Mouse (Mus musculus) kidney, embryonic 14.5 days (tissue): ENCODE results near the gene Lmln. TPM values are rescaled to one million over a fixed set of nuclear protein-coding genes. Genes with fewer than 3 reads are reported as not detected.
"Not testable (repeated sequence)": the region's sequence is repeated elsewhere in the genome, so short reads cannot be mapped to it uniquely, and the experiment has no call there.

Source experiments
- ATAC-seq: fragments of 200-750 bp; cut with Nextera tagmentation; 2 replicates; pipeline ENCODE4 v1.8.0; 2017; ENCODE audit warnings: moderate number of reproducible peaks, mild to moderate bottlenecking, moderate TSS enrichment, moderate library complexity; ENCODE audit not compliant: low FRiP score, low TSS enrichment
- H3K27ac ChIP-seq: fragments of 300-500 bp; sonication (generic); 2 replicates; pipeline ENCODE4 v1.5.1; 2014; ENCODE audit warnings: low read depth, mild to moderate bottlenecking, low read length, moderate library complexity, mixed read lengths
- H3K27me3 ChIP-seq: fragments of 300-500 bp; sonication (generic); 2 replicates; pipeline ENCODE4 v1.6.1; 2014; ENCODE audit warnings: mild to moderate bottlenecking, low read length; ENCODE audit not compliant: control insufficient read depth, insufficient read depth
- H3K36me3 ChIP-seq: fragments of 300-500 bp; sonication (generic); 2 replicates; pipeline ENCODE4 v1.6.1; 2014; ENCODE audit warnings: low read length, mixed read lengths; ENCODE audit not compliant: control insufficient read depth, insufficient read depth
- H3K4me1 ChIP-seq: fragments of 300-500 bp; sonication (generic); 2 replicates; pipeline ENCODE4 v1.6.1; 2014; ENCODE audit warnings: low read length, mixed read lengths; ENCODE audit not compliant: control insufficient read depth, insufficient read depth
- H3K4me2 ChIP-seq: fragments of 300-500 bp; sonication (generic); replicated peaks from 2 replicates; pipeline ENCODE4 v1.6.1; 2014; ENCODE audit warnings: low read depth, mild to moderate bottlenecking, low read length
- H3K4me3 ChIP-seq: fragments of 300-500 bp; sonication (generic); 2 replicates; pipeline ENCODE4 v1.5.1; 2014; ENCODE audit warnings: mild to moderate bottlenecking, low read length
- H3K9ac ChIP-seq: fragments of 300-500 bp; sonication (generic); 2 replicates; pipeline ENCODE4 v1.6.1; 2014; ENCODE audit warnings: low read depth, mild to moderate bottlenecking, low read length, moderate library complexity
- H3K9me3 ChIP-seq: fragments of 300-500 bp; sonication (generic); 2 replicates; pipeline ENCODE4 v1.6.1; 2016; ENCODE audit warnings: low read length; ENCODE audit not compliant: control insufficient read depth
- WGBS: fragments of 180-500 bp; shearing (Covaris S2); extraction: QIAGEN DNeasy Blood & Tissue Kit; methylation state at CpG from one replicate; pipeline ENCODE4 v1.1.7; 2014; 5-methylcytosine and 5-hydroxymethylcytosine counted together
- polyA plus RNA-seq: library from polyadenylated mRNA; unstranded; fragments of >200 nt; fragmentation: Nextera tagmentation; extraction: Ambion mirVana; gene quantifications from 2 replicates; pipeline ENCODE4 v1.2.1, GENCODE M21; 2014

The Lmln gene
- polyA plus RNA-seq, 1 experiment from 2014 or later, result 5.0 TPM

GRCm38 (mm10) chr16:33133186-33133585 lies 70.9 kb downstream of the Lmln start:
- H3K9me3 ChIP-seq, result no peaks in the 10 kb centered on the region
- no peaks in the 10 kb centered on the region for H3K27me3 ChIP-seq
- no peak overlapping the region for H3K9ac ChIP-seq
- ATAC-seq, result no peak
- no peaks in the 10 kb centered on the region for H3K4me1 ChIP-seq
- 86% methylated on average over 13 of the region's 13 CpGs for WGBS
- no peaks in the 10 kb centered on the region for H3K36me3 ChIP-seq
- no peak overlapping the region for H3K4me2 ChIP-seq
- H3K4me3 ChIP-seq, result no peak overlapping the region
- H3K27ac ChIP-seq, result no peak overlapping the region

- Histone ChIP-seq H3K27me3 (no peaks in the 10 kb centered on the region), H3K27ac (no peak overlapping the region), H3K36me3 (no peaks in the 10 kb centered on the region), H3K4me3 (no peak overlapping the region), H3K9ac (no peak overlapping the region), H3K9me3 (no peaks in the 10 kb centered on the region), H3K4me2 (no peak overlapping the region), H3K4me1 (no peaks in the 10 kb centered on the region)
- no peak for ATAC-seq
- 59% methylated on average over 4 of the region's 4 CpGs for WGBS
Observed at GRCm38 (mm10) chr16:33135167-33135566, 72.8 kb downstream of the Lmln start.

- not testable (repeated sequence) for H3K4me2 ChIP-seq, H3K9me3 ChIP-seq, H3K27me3 ChIP-seq, H3K4me1 ChIP-seq, ATAC-seq, H3K4me3 ChIP-seq, H3K9ac ChIP-seq, H3K27ac ChIP-seq, H3K36me3 ChIP-seq
- 88% methylated on average over 6 of the region's 7 CpGs for WGBS
Observed at GRCm38 (mm10) chr16:33139061-33139460, 76.7 kb downstream of the Lmln start.

- Histone ChIP-seq H3K4me3 (no peak overlapping the region), H3K9me3 (peaks cover 3% of the 10 kb centered on the region; the same call in 1 of the 2 replicates), H3K36me3 (no peaks in the 10 kb centered on the region), H3K4me2 (no peak overlapping the region), H3K4me1 (no peaks in the 10 kb centered on the region), H3K27ac (no peak overlapping the region), H3K27me3 (no peaks in the 10 kb centered on the region), H3K9ac (no peak overlapping the region)
- WGBS, result 66% methylated on average over 3 of the region's 3 CpGs
- no peak for ATAC-seq
Observed at GRCm38 (mm10) chr16:33141758-33142280, 79.5 kb downstream of the Lmln start.

GRCm38 (mm10) chr16:33143452-33143851 lies 81.1 kb downstream of the Lmln start:
- 71% methylated on average over 2 of the region's 2 CpGs for WGBS
- Histone ChIP-seq H3K9me3 (peaks cover 3% of the 10 kb centered on the region; the same call in 1 of the 2 replicates), H3K4me3 (no peak overlapping the region), H3K4me1 (no peaks in the 10 kb centered on the region), H3K36me3 (no peaks in the 10 kb centered on the region), H3K27ac (no peak overlapping the region), H3K27me3 (no peaks in the 10 kb centered on the region), H3K4me2 (no peak overlapping the region), H3K9ac (no peak overlapping the region)
- no peak for ATAC-seq

- no peaks in the 10 kb centered on the region for H3K36me3 ChIP-seq
- peaks cover 3% of the 10 kb centered on the region; the same call in 1 of the 2 replicates for H3K9me3 ChIP-seq
- 100% methylated on average over 3 of the region's 3 CpGs for WGBS
- H3K4me2 ChIP-seq, result no peak overlapping the region
- H3K9ac ChIP-seq, result no peak overlapping the region
- H3K27ac ChIP-seq, result no peak overlapping the region
- ATAC-seq, result no peak
- no peaks in the 10 kb centered on the region for H3K27me3 ChIP-seq
- H3K4me3 ChIP-seq, result no peak overlapping the region
- H3K4me1 ChIP-seq, result no peaks in the 10 kb centered on the region
Observed at GRCm38 (mm10) chr16:33146185-33146584, 83.9 kb downstream of the Lmln start.

- Histone ChIP-seq H3K4me1 (no peaks in the 10 kb centered on the region), H3K9me3 (peaks cover 3% of the 10 kb centered on the region; the same call in 1 of the 2 replicates), H3K36me3 (no peaks in the 10 kb centered on the region), H3K27me3 (no peaks in the 10 kb centered on the region), H3K9ac (no peak overlapping the region), H3K4me3 (no peak overlapping the region), H3K4me2 (no peak overlapping the region), H3K27ac (no peak overlapping the region)
- 79% methylated on average over 4 of the region's 4 CpGs for WGBS
- no peak for ATAC-seq
Observed at GRCm38 (mm10) chr16:33148135-33148534, 85.8 kb downstream of the Lmln start.

- H3K4me1 ChIP-seq, result not testable (repeated sequence)
- 73% methylated on average over 9 of the region's 9 CpGs for WGBS
Observed at GRCm38 (mm10) chr16:33150875-33151274, 88.6 kb downstream of the Lmln start.

GRCm38 (mm10) chr16:33151558-33151957 lies 89.2 kb downstream of the Lmln start:
- no peak overlapping the region for H3K9ac ChIP-seq
- no peaks in the 10 kb centered on the region for H3K4me1 ChIP-seq
- ATAC-seq, result no peak
- H3K36me3 ChIP-seq, result no peaks in the 10 kb centered on the region
- H3K9me3 ChIP-seq, result no peaks in the 10 kb centered on the region
- no peaks in the 10 kb centered on the region for H3K27me3 ChIP-seq
- no peak overlapping the region for H3K4me2 ChIP-seq
- 62% methylated on average over 8 of the region's 8 CpGs for WGBS
- no peak overlapping the region for H3K27ac ChIP-seq
- H3K4me3 ChIP-seq, result no peak overlapping the region

More at GRCm38 (mm10) chr16:33150875-33151274, 88.6 kb downstream of the Lmln start:
- H3K27ac ChIP-seq, ATAC-seq, H3K9ac ChIP-seq, H3K36me3 ChIP-seq, H3K4me3 ChIP-seq, H3K27me3 ChIP-seq, H3K4me2 ChIP-seq, H3K9me3 ChIP-seq: not testable (repeated sequence)
